Mouse (Mus musculus): ENCODE results near the gene Fam20a. TPM values are rescaled to one million over a fixed set of nuclear protein-coding genes. Genes with fewer than 3 reads are reported as not detected.
A peak's percentile ranks its signal among the peaks of the same experiment; 100 is the strongest.

Fam20a gene
- polyA plus RNA-seq, 1 experiment from 2014 or later, result 7.8 TPM

GRCm38 (mm10) chr11:109648510-109648909 is 73.6 kb downstream of the Fam20a start:
- Histone ChIP-seq H3K9ac (replicated peaks; ENCODE audit: low read depth, low read length) (no peak overlapping the region), H3K27me3 (ENCODE audit: control insufficient read depth, insufficient read depth, low read length) (no peaks in the 10 kb centered on the region), H3K36me3 (ENCODE audit: control insufficient read depth, insufficient read depth, low read length) (0 out of 2 replicates have a peak, but pooled peaks cover 3% of the 10 kb centered on the region), H3K9me3 (ENCODE audit: control insufficient read depth, low read length) (no peaks in the 10 kb centered on the region), H3K27ac (ENCODE audit: low read depth, low read length) (peak overlapping the region; percentile 97), H3K4me3 (ENCODE audit: low read depth, low read length) (no peak overlapping the region), H3K4me2 (ENCODE audit: low read depth, low read length) (peak overlapping the region; percentile 46), H3K4me1 (ENCODE audit: control insufficient read depth, insufficient read depth, low read length) (peaks cover 22% of the 10 kb centered on the region)
- 35% methylated on average over 7 of the region's 7 CpGs for WGBS
- ATAC-seq (ENCODE audit: low read depth), result no peak

GRCm38 (mm10) chr11:109641498-109642222 is 80.4 kb downstream of the Fam20a start:
- no peak overlapping the region for H3K27ac ChIP-seq (ENCODE audit: low read depth, low read length)
- H3K9me3 ChIP-seq (ENCODE audit: control insufficient read depth, low read length), result no peaks in the 10 kb centered on the region
- ATAC-seq (ENCODE audit: low read depth), result no peak

GRCm38 (mm10) chr11:109635871-109636395 is 86.1 kb downstream of the Fam20a start:
- WGBS, result 73% methylated on average over 6 of the region's 6 CpGs
- no peak overlapping the region for H3K27ac ChIP-seq (ENCODE audit: low read depth, low read length)
- no peaks in the 10 kb centered on the region for H3K27me3 ChIP-seq (ENCODE audit: control insufficient read depth, insufficient read depth, low read length)
- H3K9ac ChIP-seq (replicated peaks; ENCODE audit: low read depth, low read length), result no peak overlapping the region
- ATAC-seq (ENCODE audit: low read depth), result no peak
- no peaks in the 10 kb centered on the region for H3K9me3 ChIP-seq (ENCODE audit: control insufficient read depth, low read length)
- H3K4me1 ChIP-seq (ENCODE audit: control insufficient read depth, insufficient read depth, low read length), result no peaks in the 10 kb centered on the region
- H3K4me2 ChIP-seq (ENCODE audit: low read depth, low read length), result no peak overlapping the region
- H3K4me3 ChIP-seq (ENCODE audit: low read depth, low read length), result no peak overlapping the region
- no peaks in the 10 kb centered on the region for H3K36me3 ChIP-seq (ENCODE audit: control insufficient read depth, insufficient read depth, low read length)

More at GRCm38 (mm10) chr11:109641498-109642222, 80.4 kb downstream of the Fam20a start:
- 86% methylated on average over 5 of the region's 5 CpGs for WGBS
- no peak overlapping the region for H3K9ac ChIP-seq (replicated peaks; ENCODE audit: low read depth, low read length)
- no peaks in the 10 kb centered on the region for H3K27me3 ChIP-seq (ENCODE audit: control insufficient read depth, insufficient read depth, low read length)
- H3K4me1 ChIP-seq (ENCODE audit: control insufficient read depth, insufficient read depth, low read length), result no peaks in the 10 kb centered on the region
- H3K4me3 ChIP-seq (ENCODE audit: low read depth, low read length), result no peak overlapping the region
- H3K4me2 ChIP-seq (ENCODE audit: low read depth, low read length), result no peak overlapping the region
- no peaks in the 10 kb centered on the region for H3K36me3 ChIP-seq (ENCODE audit: control insufficient read depth, insufficient read depth, low read length)

- no peak overlapping the region for H3K4me3 ChIP-seq (ENCODE audit: low read depth, low read length)
- H3K4me1 ChIP-seq (ENCODE audit: control insufficient read depth, insufficient read depth, low read length), result no peaks in the 10 kb centered on the region
- no peaks in the 10 kb centered on the region for H3K36me3 ChIP-seq (ENCODE audit: control insufficient read depth, insufficient read depth, low read length)
- H3K9ac ChIP-seq (replicated peaks; ENCODE audit: low read depth, low read length), result no peak overlapping the region
- H3K9me3 ChIP-seq (ENCODE audit: control insufficient read depth, low read length), result no peaks in the 10 kb centered on the region
- no peaks in the 10 kb centered on the region for H3K27me3 ChIP-seq (ENCODE audit: control insufficient read depth, insufficient read depth, low read length)
- WGBS, result 84% methylated on average over 9 of the region's 9 CpGs
- no peak overlapping the region for H3K27ac ChIP-seq (ENCODE audit: low read depth, low read length)
- ATAC-seq (ENCODE audit: low read depth), result no peak
- H3K4me2 ChIP-seq (ENCODE audit: low read depth, low read length), result no peak overlapping the region
These were observed 87.2 kb downstream of the Fam20a start for GRCm38 (mm10) chr11:109634928-109635327.

- H3K27ac ChIP-seq (ENCODE audit: low read depth, low read length), result no peak overlapping the region
- 83% methylated on average over 10 of the region's 10 CpGs for WGBS
- no peak for ATAC-seq (ENCODE audit: low read depth)
These were observed 93.0 kb downstream of the Fam20a start for GRCm38 (mm10) chr11:109629021-109629521.

GRCm38 (mm10) chr11:109628099-109628498 is 94.0 kb downstream of the Fam20a start:
- no peak overlapping the region for H3K9ac ChIP-seq (replicated peaks; ENCODE audit: low read depth, low read length)
- H3K27ac ChIP-seq (ENCODE audit: low read depth, low read length), result no peak overlapping the region
- no peak overlapping the region for H3K4me2 ChIP-seq (ENCODE audit: low read depth, low read length)
- no peak overlapping the region for H3K4me3 ChIP-seq (ENCODE audit: low read depth, low read length)
- H3K27me3 ChIP-seq (ENCODE audit: control insufficient read depth, insufficient read depth, low read length), result no peaks in the 10 kb centered on the region
- WGBS, result 96% methylated on average over 3 of the region's 3 CpGs
- no peaks in the 10 kb centered on the region for H3K36me3 ChIP-seq (ENCODE audit: control insufficient read depth, insufficient read depth, low read length)
- H3K4me1 ChIP-seq (ENCODE audit: control insufficient read depth, insufficient read depth, low read length), result no peaks in the 10 kb centered on the region
- H3K9me3 ChIP-seq (ENCODE audit: control insufficient read depth, low read length), result no peaks in the 10 kb centered on the region
- no peak for ATAC-seq (ENCODE audit: low read depth)

More at GRCm38 (mm10) chr11:109629021-109629521, 93.0 kb downstream of the Fam20a start:
- H3K36me3 ChIP-seq (ENCODE audit: control insufficient read depth, insufficient read depth, low read length), result no peaks in the 10 kb centered on the region
- H3K4me2 ChIP-seq (ENCODE audit: low read depth, low read length), result no peak overlapping the region
- no peak overlapping the region for H3K4me3 ChIP-seq (ENCODE audit: low read depth, low read length)
- H3K4me1 ChIP-seq (ENCODE audit: control insufficient read depth, insufficient read depth, low read length), result no peaks in the 10 kb centered on the region
- H3K9me3 ChIP-seq (ENCODE audit: control insufficient read depth, low read length), result no peaks in the 10 kb centered on the region
- no peak overlapping the region for H3K9ac ChIP-seq (replicated peaks; ENCODE audit: low read depth, low read length)
- no peaks in the 10 kb centered on the region for H3K27me3 ChIP-seq (ENCODE audit: control insufficient read depth, insufficient read depth, low read length)

- no peak overlapping the region for H3K27ac ChIP-seq (ENCODE audit: low read depth, low read length)
- WGBS, result 94% methylated on average over 4 of the region's 4 CpGs
- H3K4me3 ChIP-seq (ENCODE audit: low read depth, low read length), result no peak overlapping the region
- H3K9ac ChIP-seq (replicated peaks; ENCODE audit: low read depth, low read length), result no peak overlapping the region
- no peak overlapping the region for H3K4me2 ChIP-seq (ENCODE audit: low read depth, low read length)
- H3K36me3 ChIP-seq (ENCODE audit: control insufficient read depth, insufficient read depth, low read length), result no peaks in the 10 kb centered on the region
- H3K9me3 ChIP-seq (ENCODE audit: control insufficient read depth, low read length), result no peaks in the 10 kb centered on the region
- no peaks in the 10 kb centered on the region for H3K27me3 ChIP-seq (ENCODE audit: control insufficient read depth, insufficient read depth, low read length)
- no peak for ATAC-seq (ENCODE audit: low read depth)
- no peaks in the 10 kb centered on the region for H3K4me1 ChIP-seq (ENCODE audit: control insufficient read depth, insufficient read depth, low read length)
These were observed 94.4 kb downstream of the Fam20a start for GRCm38 (mm10) chr11:109627648-109628047.

- Histone ChIP-seq H3K9me3 (ENCODE audit: control insufficient read depth, low read length) (no peaks in the 10 kb centered on the region), H3K27me3 (ENCODE audit: control insufficient read depth, insufficient read depth, low read length) (no peaks in the 10 kb centered on the region), H3K4me2 (ENCODE audit: low read depth, low read length) (no peak overlapping the region), H3K27ac (ENCODE audit: low read depth, low read length) (no peak overlapping the region), H3K36me3 (ENCODE audit: control insufficient read depth, insufficient read depth, low read length) (no peaks in the 10 kb centered on the region), H3K4me1 (ENCODE audit: control insufficient read depth, insufficient read depth, low read length) (no peaks in the 10 kb centered on the region), H3K9ac (replicated peaks; ENCODE audit: low read depth, low read length) (no peak overlapping the region), H3K4me3 (ENCODE audit: low read depth, low read length) (no peak overlapping the region)
- no peak for ATAC-seq (ENCODE audit: low read depth)
- 91% methylated on average over 7 of the region's 7 CpGs for WGBS
These were observed 98.8 kb downstream of the Fam20a start for GRCm38 (mm10) chr11:109623238-109623637.

GRCm38 (mm10) chr11:109622518-109623037 is 99.5 kb downstream of the Fam20a start:
- WGBS, result 55% methylated on average over 15 of the region's 15 CpGs
- Histone ChIP-seq H3K4me3 (ENCODE audit: low read depth, low read length) (no peak overlapping the region), H3K4me1 (ENCODE audit: control insufficient read depth, insufficient read depth, low read length) (no peaks in the 10 kb centered on the region), H3K27ac (ENCODE audit: low read depth, low read length) (no peak overlapping the region), H3K4me2 (ENCODE audit: low read depth, low read length) (no peak overlapping the region), H3K27me3 (ENCODE audit: control insufficient read depth, insufficient read depth, low read length) (no peaks in the 10 kb centered on the region), H3K9ac (replicated peaks; ENCODE audit: low read depth, low read length) (no peak overlapping the region), H3K9me3 (ENCODE audit: control insufficient read depth, low read length) (no peaks in the 10 kb centered on the region), H3K36me3 (ENCODE audit: control insufficient read depth, insufficient read depth, low read length) (no peaks in the 10 kb centered on the region)
- ATAC-seq (ENCODE audit: low read depth), result no peak

Measured in neural tube, embryonic 14.5 days (tissue).